Mouse (Mus musculus): ENCODE measurements around the gene Fopnl.

The Fopnl gene

DNA sequence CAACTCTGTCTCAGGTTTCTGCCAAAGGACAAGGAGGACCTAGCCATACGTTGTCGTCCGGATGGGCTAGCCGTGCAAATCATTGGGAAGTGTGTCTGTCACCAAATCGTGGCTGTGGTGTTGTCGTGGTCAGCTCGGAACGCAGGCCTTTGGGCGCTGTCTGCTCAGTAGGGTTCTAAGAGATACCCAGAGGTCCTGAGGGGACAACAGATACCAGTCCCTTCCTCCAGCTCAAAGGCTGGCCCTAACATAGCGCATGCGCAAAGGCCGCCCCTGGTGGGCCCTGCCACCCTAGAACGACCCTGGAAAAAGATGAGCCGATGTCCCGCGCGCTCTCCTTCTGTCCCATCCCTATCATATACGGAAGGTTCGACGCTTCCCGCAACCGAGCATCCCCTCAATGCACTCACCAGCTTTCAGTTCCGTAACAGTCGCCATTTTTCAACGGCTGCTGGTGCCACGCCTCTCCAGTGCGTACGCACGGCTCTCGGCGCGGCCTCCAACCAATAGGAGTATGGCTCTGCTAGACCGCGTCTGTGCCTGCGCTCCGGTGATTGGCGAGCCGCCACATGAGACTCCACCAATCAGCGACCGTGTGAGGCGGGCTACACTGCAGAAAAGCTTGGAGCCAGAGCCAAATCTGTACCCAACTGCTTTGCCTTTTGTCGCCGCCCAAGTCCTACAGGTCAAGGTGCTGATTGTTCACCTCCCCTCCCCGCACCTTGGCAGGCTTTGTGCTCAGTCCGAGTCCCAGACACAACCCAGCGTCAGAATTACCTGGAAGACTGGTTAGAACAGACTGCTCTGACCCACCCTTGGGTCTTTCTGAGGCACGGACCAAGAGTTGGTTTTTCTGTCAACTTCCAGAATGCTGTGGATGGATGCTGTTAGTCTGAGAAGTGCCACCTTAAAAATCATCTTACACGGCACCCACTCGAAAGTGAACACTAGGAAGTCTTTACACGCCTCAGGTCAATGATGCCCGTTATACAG is at the start of gene Fopnl:
TSS of gene Fopnl (minus strand) at position 522 of the 993 bp plus-strand sequence.
- peak; percentile 98 for DNase-seq

DNA sequence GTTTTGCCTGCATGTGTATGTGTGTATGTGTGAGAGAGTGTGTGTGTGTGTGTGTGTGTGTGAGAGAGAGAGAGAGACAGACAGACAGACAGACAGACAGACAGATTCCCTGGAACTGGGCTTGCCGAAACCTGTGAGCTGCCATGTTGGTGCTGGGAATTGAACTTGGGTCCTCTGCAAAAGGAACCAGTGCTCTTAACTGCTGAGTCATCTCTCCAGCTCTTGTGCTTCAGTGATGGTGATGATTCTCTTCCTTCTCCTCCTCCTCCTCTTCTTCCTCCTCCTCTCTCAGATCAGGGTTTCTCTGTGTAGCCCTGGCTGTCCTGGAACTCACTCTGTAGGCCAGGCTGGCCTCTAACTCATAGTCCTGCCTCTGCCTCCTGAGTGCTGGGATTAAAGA is 48.8 kb upstream of the Fopnl start:
- DNase-seq = no peak

GRCm38 (mm10) chr16:14365457-14365856 is 48.3 kb upstream of the Fopnl start:
- no peak for DNase-seq

- DNase-seq = no peak
Observed at GRCm38 (mm10) chr16:14364066-14364465, 46.9 kb upstream of the Fopnl start.

- no peak for DNase-seq
Observed at GRCm38 (mm10) chr16:14363496-14363895, 46.3 kb upstream of the Fopnl start.

- peak; percentile 20 for DNase-seq
Observed at GRCm38 (mm10) chr16:14362099-14362820, 45.1 kb upstream of the Fopnl start.

DNA sequence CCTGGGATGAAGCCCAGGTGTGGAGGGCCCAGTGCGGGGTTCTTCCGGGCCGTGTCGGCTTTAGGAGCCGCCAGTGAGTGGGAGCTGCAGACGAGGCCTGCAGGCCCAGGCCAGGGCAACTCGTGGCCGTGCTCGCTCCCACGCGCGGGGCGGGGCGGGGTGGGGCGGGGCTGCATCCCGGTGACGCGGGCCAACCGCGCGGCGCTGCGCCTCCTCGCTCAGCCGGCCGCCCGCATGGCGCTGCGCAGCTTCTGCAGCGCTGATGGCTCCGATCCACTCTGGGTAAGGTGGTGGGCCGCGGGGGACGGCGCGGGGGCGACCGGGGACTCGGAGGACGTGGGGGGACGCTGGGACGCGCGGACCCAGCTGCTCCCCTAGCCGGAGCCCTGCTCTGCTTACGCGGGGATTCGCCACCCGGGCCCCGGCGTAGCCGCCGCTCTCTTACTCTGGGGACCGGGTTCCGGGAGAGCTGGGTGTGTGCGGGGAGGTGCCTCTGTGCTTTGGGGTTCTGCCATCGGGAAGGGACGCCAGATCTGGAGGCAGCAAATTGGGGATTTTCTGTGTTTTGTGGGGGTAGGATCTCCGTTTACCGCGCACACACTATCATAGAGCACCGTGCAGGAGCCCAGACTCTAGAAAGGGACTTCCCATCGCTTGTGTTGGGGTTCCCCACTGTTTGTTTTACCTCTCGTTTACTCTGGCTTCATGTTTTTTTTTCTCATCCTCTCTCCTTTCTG is 44.3 kb upstream of the Fopnl start, which contains the start of gene Abcc1:
TSS of gene Abcc1 (plus strand) at position 197 of the 737 bp plus-strand sequence.
- DNase-seq = peak; percentile 89

DNA sequence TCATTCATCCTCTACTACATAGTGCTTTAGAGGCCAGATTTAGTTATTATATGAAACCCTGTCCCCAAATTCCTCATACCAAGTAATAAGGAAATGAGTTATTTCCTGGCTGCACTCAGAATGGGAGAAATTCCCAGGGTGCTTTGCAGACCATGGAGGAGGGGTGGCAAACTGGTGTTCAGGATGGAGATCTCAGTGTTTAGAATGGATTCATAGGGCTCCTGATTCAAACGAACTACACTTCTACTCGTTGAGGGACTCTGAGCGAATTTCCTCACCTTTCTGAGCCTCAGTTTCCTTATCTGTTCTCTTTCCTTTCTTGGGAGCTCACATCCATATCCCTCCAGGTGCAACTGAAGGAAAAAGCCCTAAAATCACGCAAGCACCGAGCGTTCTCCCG is 43.7 kb upstream of the Fopnl start:
- peak; percentile 40 for DNase-seq

DNA sequence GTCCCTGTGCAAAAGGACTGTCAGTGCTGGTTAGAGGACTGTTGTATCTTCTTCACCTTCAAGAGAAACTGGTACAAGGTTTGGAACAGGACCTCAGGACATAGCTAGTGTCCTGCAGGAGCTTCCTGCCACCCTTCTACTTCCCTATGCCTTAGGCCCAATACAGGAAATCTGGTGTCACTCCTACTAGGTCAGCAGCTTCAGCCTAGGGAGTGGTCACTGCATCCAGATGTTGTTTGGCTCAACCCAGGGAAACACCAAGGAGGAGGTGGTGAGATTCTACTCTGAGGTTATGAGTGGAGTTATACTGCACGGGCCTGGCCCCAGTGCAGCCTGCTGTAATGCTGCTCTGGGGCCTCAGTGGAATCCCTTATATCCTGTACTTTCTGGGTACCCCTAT is 41.3 kb upstream of the Fopnl start:
- no peak for DNase-seq

DNA sequence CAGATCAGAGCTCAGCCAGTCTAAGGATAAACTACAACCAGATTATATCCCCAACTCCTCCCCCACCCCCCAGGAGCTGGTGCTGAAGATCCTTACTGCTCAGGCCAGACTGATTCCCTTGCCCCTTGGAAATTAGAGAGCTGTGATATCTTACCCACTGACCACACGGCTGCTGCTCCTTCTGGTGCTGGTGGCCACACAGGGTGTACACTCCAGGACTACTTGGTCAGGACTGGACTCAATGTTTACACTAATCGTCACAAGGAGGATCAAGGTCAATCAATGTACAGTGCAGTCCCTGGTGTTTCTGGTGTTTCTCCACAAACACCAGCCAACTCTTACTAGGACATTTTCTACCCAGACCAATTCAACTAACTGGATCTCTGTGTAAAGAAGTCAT is 40.7 kb upstream of the Fopnl start:
- DNase-seq = no peak

DNA sequence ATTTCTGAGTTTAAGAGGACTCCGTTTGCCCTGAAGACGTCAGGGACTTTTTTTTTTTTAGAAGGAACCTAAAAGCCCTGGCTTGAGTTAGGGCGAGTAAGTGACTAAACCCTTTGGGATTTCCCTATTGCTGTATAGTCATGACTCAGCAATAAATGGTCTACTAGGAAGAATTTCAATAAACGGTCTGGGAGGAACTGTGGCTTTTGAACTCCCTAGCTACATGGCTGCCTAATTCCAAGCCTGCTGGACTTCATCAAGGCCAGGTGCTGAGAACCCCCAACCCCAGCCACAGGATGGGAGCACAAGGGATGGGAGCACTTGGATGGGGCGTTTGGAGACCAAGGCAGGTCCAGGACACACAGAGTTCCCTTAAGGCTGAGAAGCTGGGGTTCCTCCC is 35.5 kb upstream of the Fopnl start:
- DNase-seq = no peak

GRCm38 (mm10) chr16:14352234-14352633 is 35.0 kb upstream of the Fopnl start:
- DNase-seq = no peak

GRCm38 (mm10) chr16:14351571-14351970 is 34.4 kb upstream of the Fopnl start:
- no peak for DNase-seq

DNA sequence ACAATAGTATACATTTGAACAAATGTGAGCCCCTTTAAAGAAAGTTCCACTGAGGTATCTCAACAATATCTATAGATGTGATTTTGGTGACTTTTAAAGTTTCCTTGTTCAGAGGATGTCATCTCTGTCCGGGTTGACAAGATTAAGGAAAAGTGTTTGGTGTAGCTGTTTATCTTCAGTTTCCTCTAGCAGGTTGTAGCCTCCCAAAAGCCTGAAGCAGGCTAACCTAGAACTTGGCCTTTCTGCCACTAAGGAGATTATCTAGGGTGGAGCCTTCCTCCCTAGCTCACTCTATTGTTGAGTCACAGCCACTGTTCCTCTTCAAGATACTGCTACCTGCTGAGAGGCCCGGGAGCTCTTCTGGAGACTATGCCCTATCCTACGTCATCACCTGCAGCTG is 27.8 kb upstream of the Fopnl start:
- DNase-seq = no peak

GRCm38 (mm10) chr16:14328156-14328555 is 11.0 kb upstream of the Fopnl start:
- no peak for DNase-seq

DNA sequence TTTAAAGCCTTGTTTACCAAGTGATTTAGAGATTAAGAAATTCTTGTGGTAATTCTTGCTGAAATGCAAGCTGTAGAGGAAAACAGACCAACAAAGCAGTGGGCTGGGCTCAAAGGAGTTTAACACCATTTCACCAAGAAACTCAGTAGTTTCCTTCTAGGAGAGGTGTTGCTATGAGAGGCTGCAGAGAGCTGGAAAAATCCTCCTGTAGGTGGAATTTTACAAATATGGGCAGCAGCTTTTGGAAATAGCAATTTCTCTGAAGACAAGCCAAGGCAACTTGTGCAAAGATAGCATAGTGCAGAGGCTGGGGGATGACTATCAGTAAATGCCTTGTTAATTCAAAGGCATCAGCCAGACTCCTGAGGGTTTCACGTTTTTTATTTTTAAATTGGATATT is 3.3 kb upstream of the Fopnl start:
- DNase-seq = no peak

- DNase-seq = no peak
Observed at GRCm38 (mm10) chr16:14319681-14320080, 2.5 kb upstream of the Fopnl start.

- no peak for DNase-seq
Observed at GRCm38 (mm10) chr16:14312914-14313313, 4.3 kb downstream of the Fopnl start.

DNA sequence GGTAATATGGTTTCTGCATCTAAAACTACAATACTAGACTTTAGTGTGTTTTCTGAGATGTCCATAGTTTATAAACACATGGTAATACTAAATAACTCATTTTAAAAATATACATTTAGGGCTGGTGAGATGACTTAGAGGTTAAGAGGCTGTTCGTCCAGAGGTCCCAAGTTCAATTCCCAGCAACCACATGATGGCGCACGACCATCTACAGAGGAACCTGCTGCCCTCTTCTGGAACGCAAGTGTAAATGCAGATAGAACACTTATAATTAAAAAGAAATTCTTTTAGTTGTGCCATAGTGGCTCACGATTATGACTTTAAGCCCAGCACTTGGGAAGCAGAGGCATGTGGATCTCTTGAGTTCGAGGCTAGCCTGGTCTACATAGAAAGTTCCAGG is 5.8 kb downstream of the Fopnl start:
- DNase-seq = peak; percentile 67

DNA sequence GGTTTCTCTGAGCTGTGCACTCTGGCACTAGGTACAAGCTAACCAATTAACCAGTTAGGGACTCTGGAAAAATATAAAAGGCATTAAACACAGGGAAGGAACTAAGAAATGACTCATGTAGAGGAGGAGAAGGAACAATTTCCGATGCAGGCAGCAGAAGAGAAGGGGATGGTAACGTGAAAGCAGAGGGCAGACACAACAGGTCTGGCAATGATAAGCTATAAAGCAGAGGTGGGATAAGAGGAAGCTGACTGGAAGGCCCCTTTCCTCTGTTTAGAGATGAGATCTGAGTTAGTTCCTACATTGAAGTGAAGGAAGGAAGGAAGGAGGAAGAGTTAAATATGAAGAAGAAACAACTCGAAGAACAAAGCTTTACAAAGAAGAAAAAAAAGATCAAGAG is 7.4 kb downstream of the Fopnl start:
- no peak for DNase-seq

- no peak for DNase-seq
Observed at GRCm38 (mm10) chr16:14308245-14309073, 8.7 kb downstream of the Fopnl start.

DNA sequence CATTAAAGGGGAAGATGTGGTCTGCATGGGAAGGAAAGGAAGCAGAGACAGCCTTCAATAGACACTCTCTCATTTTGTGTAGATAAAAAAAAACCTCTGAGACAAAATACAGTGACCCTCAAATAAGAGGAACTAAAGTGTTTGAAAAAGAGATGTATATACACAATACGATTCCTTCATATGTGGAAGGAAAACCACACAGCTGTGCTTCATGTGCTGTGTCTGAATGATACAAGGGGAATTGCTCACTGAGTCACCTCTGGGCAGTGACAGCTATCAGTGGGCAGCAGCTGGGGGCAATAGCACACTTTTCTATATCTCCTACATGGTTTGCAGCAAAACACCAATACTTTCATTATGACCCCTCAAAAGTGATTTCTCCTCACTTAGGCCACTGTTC is 9.8 kb downstream of the Fopnl start:
- no peak for DNase-seq
